Mouse (Mus musculus): ENCODE measurements around the gene Uap1.
"Not testable (repeated sequence)": the region's sequence is repeated elsewhere in the genome, so short reads cannot be mapped to it uniquely, and the experiment has no call there.

Gene Uap1

DNA sequence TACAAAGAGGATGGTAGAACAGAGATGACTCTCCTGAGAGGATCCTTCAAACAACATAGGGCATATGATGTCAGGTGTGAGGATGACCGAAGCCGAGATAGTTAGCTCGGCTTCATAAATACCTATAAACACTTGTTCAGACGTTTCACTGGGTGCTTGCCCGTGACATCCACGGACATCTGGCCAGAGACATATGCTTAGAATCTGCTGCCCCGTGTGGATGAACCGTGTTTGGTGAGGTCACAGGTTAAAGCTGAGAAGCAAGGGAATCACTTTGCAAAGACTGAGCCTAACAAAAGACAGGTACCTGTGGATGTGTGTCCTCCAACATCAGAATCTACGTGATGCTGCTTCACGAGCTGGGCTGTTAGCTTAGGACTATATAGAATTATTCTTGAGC is 62.5 kb downstream of the Uap1 start:
- no peak for DNase-seq (ENCODE audit: low spot score in 2 of 2)

DNA sequence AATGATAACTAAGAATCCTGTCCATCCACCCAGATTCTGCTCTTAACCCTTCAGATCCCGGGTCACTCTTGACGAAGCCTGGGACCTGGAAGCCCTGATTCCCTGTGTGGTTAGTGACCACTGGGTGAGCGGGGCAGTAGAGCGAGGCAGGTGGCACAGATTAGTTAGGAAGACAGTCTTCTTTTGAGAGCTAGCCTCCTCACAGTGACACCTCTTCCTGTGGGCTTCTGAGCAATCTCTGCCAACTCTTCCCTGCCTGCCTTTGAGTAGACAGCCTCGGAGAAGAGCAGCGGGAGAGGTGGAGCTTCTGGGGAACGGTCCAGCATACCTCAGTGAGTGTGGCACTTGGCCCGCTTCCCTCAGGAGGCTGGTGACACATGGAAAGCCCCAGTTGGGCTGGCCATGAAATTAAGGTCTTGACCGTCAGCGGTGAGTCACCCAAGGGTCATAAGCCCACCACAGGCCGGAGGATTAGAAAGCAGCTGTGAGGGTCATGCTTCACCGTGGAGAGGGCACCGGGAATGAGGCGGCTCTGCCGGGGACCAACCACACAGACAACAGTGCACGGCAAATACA is 63.0 kb downstream of the Uap1 start:
- DNase-seq (ENCODE audit: low spot score in 2 of 2): no peak

DNA sequence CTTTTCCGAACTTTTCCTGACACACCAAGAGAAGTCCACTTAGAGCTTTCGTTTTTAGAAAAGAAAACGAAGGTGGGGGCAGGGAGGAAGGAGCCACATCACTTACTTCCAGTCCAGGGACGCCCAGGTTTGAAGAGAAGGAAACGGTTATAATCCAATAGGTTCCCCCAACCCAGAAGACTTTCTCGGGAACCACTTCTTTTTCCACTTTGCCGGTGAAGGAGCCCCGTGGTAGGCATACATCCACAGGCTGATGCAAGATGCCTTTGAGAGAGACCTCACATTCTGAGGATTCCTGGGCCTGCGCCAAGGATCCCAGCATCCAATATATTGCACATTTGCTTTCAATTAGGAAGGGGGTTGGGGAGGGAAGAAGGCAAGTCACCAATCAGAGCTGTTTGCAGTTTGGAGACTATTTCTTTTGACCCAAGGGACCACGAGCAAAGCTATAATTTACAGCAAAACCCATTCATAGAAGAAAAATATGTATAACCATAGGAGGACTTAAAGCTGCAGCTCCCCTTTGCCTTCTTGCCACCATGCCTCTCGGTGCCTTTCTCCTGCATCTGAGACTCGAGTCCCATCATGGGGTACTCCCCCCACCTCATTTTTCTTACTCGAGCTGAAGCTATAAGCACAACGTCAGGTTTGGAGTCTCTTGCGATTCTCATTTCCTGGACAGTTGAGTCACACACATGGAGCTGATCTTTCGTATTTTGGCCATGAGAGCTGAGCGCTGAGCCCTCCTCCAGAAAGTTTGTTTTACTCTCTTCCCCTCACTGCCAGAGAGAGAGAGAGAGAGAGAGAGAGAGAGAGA is 64.0 kb downstream of the Uap1 start, which contains the start of gene Ddr2:
Ddr2 (minus strand) TSS at position 247 of the 817 bp plus-strand sequence.
- no peak for DNase-seq (ENCODE audit: low spot score in 2 of 2)

DNA sequence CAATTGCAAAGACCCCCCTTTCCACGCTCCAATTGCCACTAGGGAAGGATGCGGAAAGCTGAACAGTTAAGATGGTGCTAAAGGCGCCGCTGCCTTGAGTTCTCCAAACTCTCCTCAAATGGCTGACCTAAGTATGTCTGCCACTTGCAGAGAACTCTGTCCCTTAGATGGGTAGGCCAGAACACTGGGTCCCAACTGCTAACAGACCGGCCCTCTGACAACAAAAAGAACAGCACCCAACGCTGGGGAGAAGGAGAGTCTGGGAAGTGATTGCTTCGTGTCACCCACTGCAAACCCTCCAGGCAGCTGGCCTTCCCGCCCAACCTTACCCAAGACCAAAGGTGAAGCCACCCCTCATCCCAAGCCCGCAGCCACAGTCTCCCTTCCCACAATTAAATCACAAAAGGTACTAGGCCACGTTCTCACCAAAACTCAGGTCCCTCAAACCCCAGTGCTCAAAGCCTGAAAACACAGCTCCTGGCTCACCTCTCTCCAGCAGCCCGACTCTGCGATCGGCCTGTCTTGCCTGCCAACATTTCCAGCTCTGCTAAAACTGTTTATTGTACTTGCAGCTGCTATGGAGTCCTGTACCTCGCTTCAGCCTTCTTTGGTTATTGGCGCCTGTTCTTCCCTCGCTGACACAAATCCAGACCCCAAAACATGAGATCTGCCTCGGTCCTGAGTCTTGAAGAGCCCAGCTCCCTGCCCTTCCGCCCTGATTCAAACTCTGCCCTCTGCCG is 64.8 kb downstream of the Uap1 start:
- no peak for DNase-seq (ENCODE audit: low spot score in 2 of 2)

DNA sequence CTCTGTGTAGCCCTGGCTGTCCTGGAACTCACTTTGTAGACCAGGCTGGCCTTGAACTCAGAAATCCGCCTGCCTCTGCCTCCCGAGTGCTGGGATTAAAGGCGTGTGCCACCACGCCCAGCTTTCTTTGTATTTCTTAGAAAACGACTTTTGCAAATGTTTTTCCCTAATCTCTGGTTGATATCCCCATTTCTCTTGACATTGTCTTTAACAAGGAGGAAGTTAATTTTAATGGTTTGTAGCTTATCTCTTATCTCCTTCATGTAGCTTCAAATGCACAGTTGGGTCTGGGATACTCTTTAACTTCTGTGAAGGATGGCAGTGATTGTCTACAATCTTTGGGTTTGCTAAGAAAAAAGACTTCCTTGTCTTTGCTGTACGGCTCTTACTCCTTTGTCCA is 71.9 kb downstream of the Uap1 start:
- not testable (repeated sequence) for DNase-seq (ENCODE audit: low spot score in 2 of 2)

Measured in spleen, postnatal 4 days (tissue).